Mouse (Mus musculus) kidney, postnatal 36 days (tissue): ENCODE results near the gene Ffar3.
"Not testable (repeated sequence)": the region's sequence is repeated elsewhere in the genome, so short reads cannot be mapped to it uniquely, and the experiment has no call there.

Source experiments
- DNase-seq, 2 experiments: peaks; one replicate each; pipeline ENCODE4 v3.0.0; 2021 to 2022; ENCODE audit warnings: mixed read lengths in 2 of 2

Gene Ffar3

DNA sequence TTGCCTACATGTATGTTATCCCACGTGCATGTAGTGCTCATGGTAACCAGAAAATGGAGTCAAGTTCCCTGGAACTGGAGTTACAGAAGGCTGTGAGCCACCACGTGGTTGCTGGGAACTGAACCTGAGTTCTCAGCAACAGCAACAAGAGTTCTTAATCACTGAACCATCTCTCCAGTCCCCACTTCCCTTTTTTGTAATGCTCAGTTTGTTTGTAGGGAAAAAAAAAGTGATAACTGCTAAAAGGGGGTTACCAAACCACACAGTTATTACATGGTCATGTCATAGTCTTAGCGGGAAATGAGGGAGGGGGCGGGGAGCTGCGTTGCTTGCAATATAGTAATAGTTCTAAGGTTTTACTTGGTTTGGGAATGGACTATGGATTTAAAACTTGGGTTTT is 13.9 kb downstream of the Ffar3 start:
- no peak for DNase-seq

DNA sequence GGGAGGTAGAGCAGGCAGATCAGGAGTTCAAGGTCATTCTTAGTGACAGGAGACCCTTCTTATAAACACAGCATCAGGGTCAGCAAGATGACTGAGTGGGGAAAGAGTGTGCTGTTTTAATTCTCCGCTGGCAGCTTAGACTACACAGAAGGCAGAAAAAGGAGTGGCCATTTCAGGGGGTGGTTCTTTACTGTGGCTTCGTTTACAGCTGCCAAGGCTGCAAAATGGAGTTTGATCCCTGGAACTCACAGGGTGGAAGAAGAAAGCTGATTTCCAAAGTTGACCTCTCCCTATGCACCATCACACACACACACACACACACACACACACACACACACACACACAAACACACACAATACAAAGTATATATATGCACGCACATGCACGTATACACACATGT is 14.6 kb downstream of the Ffar3 start:
- DNase-seq, result no peak

DNA sequence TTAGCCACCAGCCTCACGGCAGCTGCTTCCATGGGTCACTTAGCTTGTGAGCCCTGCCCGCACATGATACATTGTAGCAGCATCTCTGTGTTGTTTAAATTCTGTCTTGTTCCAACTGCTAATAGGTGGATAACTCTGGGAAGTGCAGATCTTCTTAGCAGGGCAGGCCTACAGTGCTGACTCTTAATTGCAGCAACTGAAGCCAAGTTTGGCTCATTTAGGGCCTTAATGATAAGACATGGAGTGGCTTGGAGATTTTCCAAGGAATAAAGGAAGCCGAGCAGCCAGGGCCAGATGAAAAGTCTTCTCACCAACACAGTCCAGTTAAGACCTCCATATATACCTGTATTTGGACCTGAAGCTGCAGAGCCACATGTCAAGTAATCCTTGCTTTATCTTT is 15.7 kb downstream of the Ffar3 start:
- DNase-seq, result no peak

DNA sequence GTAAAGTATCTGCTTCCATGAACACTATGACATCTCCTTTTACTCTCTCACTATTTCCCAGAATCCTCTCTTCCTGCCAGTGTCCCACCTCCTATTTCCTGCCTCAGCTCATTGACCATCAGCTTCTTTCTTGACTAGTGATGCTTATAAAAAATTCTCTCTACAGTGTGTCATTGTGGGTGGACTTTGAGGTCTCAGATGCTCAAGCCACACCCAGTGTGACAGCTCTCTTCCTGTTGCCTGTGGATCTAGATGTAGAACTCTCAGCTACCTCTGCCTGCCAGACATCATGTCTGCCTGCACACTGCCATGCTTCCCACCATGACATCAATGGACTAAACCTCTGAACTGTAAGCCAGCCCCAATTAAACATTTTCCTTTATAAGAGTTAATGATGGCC is 18.7 kb downstream of the Ffar3 start:
- no peak for DNase-seq

DNA sequence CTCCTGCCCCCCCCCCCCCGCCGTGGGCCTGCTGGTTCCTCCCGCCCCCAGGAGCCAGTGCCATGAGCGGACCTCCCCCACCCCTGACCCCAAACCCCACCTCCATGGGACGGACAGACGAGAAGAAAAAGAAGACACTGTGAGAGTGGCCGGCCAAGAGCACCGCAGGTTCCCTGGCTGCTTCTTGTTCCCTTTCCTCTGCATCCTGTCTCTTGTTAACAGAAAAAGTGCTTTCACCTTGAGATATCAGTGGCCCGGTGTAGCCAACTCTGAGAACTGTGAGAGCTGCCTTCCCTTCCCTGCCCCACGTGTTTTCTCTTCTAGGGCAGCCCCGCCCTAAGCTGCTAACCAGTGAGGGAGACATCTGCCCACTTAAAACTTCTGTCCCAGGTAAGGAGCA is 23.3 kb downstream of the Ffar3 start:
- not testable (repeated sequence) for DNase-seq

DNA sequence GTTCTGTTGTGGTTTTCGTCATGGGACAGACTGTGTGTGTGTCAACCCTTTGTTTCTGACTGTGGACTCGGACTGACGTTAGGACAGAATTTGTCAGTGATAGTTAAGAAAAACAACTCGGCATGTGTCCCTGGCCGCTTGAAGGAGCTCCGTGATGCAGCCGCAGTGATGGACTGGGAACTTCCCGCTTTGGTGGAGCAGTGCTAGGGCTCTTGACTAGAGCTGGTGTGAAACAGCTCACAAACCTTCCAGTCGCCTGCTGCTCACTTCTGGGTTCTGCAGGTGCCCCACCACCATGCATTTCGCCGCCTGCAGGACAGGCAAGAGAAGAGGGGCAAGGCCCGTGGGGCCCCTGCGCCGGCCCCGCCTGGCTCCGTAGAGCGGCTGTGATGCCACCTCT is 23.7 kb downstream of the Ffar3 start:
- DNase-seq, result no peak

DNA sequence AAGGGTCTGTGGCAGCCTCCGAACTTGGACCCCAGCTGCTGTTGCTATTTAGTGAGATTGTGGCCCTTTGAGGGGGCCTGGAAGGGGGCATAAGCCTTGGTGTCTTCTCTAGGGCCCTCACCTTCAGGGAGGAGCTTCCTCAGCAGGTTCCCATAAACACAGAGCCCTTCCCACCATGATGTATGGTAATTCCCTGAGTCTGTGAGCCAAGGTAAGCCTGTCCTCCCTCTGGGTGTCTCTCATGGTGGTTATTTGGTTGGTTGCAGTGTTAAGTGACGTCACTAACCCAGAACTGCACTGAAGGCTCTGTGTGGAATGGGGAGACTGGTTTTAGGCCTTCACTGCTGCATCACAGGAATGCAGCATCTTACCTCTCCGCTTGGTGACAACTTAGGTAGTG is 26.6 kb downstream of the Ffar3 start:
- DNase-seq, result no peak

DNA sequence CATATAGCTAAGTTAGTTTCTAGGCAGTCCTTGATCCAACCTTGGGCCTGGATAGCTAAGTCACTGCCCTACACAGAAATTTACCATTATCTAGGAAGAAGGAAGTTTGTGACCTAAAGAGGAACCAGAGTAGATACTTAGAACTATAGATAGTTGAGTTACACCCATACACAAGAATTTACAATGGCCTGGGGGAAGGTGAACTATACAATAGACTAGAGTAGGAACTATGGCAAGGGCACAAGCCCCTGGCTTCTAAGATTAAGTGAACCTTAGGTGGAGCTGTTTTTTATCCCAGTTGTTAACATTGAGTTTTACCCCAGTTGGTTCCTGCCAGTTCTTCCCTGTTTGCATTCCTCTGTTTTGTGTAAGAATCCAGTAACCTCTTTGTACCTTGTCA is 27.1 kb downstream of the Ffar3 start:
- DNase-seq, result not testable (repeated sequence)

DNA sequence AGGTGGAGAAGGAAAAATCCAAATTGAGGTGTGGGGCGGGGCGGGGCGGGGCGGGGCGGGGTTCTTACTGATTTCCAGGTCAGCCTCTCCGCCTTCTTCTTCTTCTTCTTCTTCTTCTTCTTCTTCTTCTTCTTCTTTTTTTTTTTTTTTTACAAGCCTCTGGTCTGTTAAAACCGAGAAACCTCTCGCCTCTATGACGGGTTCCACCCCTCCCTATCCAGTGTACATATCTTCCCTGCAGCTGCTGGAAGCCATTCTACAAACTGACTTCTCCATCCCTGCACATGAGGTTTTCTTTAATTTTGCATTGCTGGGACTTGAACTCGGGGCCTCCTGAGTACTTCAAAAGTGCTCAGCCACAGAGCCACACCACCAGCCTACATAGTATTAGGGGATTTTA is 29.3 kb downstream of the Ffar3 start:
- DNase-seq, result no peak

DNA sequence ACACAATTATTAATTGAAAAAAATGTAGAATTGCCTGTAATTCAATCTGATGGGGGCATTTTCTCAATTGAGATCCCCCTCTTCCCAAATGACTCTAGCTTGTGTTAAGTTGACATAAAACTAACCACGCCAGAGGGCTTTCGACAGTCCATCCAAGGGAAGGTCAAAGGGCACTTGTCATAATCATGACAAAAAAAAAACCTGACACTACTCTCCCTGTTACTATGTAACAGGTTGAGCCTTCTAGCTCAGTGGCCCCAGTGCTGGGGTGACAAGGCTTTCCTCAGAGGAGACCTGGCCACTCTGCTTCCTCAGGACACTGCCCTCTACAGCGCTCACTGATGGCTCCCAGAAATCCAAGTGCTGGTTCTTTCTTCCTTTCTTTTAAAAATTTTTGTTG is 31.7 kb downstream of the Ffar3 start:
- DNase-seq, result no peak

DNA sequence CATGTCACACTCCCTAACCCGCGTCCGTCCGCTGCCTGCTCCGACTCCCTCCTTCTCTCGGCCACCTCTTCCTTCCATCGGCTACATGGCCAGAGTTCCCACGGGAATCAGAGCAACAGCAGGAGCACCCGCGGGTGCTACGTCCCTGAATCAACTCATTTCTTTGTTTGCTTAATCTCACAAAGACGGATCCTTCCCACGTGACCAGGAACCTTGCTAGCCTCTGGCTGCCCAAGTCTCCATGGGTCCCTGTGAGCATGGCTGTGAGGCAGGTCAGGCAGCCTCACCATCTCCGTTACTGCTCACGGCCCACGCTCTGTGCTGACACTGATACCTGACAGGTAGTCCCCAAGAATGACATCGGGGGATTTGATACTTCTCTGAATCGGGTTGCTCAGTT is 32.3 kb downstream of the Ffar3 start, which contains the start of gene Ffar2:
Gene Ffar2 (minus strand): TSS at position 101 of the 400 bp plus-strand sequence.
- DNase-seq, result no peak

DNA sequence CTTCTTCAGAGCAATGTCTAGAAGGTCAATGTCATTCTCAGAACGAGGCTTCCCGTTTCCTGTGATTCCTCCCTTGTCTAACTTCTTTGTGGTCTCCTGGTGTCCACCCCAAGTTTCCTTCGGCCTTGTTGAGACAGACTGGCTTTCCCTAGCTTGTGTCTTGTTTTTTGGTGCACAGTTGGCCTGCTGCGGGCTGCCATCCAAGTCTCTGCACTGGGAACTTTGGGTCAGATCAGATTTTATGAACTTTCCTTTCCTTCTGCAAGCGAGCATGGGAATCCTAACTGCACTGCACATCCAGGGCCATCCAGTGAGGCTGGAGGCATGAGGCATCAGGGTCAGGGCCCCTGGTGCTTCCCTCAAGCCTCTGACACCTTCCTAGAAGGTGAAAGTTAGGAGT is 34.4 kb downstream of the Ffar3 start:
- peak; percentile 12 to 42 for DNase-seq

DNA sequence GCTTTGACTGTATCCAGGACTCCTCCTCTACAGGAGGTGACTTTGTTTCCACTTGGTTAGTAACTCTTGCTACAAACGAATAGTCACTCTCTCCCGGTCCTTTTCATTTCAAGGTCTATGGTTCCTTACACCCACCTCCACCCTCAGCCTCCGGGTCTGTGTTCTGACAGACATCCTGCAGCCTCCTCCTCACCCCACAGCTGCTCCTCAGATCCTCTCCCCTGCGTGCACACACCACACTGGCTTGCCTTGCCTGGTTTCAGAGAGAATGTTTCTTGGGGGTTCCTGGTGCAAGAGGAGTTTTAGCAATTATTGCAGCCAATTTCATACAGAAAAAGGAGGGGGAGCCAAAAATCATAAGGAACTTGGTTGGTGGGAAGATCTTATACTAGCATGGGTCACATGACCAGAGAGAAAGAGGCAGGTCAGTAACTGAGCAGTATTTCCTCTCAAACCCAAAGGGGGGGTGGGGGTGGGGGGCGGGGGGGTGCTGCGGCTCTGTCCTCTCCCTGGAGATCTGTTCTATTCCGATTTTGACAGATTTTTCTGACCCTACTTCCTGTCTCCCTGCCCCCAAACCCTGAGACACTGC is 35.0 kb downstream of the Ffar3 start:
- DNase-seq, result no peak

DNA sequence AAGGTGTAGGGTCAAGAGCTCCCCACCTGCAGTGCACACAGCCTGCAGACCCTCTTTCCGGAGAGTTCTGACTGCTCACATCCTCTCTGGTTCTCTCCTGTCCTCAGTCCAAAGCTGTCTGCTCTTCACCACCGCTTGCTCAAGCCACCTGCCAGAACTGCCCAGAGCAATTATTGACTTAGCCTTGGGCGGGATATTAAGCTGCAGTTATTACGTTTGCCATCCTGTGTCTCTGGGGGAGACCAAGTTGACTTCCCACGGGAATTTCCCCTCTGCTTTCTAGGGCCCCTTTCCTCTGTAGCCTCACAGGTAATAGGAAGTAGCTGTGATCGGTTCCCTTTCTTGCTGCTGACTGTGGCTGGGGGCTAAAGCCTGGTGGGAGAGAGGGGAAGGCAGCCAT is 35.8 kb downstream of the Ffar3 start:
- DNase-seq, result no peak

DNA sequence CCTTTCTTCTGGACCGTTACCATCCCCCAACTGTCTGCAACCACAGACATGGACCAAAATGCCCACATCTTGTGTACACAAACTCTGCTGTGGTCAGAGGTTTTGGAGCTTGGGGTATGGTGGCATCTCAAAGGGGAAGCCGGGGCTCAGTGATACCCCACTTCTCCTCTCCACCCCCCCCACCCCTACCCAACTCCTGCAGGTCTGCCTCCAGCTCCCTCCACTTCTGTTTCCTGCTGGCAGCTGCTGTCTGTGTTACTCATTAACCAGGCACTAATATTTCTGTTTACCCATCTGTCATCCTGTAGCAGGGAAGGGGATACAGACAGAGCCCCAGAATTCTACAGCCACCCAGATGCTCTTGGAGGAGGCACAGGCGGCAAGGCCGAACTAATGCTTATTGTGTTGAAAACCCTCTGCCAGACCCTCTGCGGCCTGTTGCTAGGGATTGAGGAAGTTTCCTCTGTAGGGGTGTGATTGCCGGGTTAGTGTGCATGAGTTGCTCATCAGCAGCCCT is 43.6 kb downstream of the Ffar3 start:
- DNase-seq, result peak; percentile 22 to 42

DNA sequence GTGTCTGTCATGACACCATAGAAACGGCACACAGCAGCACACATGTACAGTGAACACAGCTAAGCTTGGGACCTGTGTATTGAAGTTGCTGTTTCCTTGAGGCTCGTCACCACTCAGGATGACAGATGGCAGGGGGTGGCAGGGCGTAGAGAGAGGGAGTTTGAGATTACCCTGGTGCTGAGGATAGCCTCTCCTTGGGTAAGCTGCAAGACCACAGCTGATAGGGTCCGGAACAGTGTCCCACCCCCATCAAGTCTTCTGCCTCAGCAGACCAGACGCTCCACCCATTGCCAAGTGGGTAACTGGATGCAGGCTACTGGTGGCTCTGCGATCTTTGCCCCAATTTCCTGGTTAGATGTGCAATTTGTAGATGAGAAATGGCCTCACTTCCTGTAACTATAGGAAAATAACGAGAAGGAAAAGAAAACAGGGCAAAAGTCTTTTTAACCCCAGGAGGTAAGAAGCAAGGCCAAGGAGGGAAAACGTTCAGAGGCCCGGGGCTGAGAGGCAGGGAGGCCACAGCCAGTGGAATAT is 44.2 kb downstream of the Ffar3 start:
- DNase-seq, result no peak

DNA sequence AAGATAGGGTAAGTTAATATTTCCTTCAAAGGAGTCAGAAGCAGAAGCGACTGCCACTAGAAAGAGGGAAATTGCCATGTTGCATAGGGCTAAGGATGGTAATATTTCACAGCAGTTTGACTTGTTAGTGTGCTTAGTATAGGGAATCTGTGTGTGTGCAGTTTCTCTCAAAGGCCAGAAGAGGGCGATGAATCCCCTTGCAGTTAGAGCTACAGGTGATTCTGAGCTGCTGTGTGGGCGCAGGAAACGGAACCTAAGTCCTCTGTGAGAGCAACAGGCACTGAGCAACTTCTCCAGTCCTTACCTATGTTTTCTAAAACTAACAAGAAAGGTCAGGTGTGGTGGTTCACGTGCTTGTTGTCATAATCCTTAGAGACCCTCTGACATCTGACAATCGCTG is 45.7 kb downstream of the Ffar3 start:
- DNase-seq, result no peak

DNA sequence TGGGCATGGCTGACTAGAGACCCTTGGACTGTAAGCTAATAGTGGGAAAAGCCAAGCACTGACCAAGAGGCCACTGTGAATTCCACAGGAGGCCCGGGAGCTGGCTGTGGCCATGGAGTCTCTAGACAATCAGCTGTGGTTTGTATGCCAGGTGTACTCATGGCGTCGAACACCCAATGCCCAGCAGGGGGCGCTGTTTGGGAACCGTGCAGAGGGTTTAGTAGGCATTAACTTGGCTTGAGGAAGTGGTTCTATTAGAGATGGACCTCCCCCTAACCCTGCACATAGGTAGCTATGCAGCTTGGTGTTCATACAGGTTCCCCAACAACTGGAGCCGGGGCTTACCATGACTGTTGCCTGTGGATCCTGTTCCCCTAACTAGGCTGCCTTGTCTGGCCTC is 50.1 kb downstream of the Ffar3 start:
- DNase-seq, result peak; percentile 13 to 74
